In the genomic region with DNA sequence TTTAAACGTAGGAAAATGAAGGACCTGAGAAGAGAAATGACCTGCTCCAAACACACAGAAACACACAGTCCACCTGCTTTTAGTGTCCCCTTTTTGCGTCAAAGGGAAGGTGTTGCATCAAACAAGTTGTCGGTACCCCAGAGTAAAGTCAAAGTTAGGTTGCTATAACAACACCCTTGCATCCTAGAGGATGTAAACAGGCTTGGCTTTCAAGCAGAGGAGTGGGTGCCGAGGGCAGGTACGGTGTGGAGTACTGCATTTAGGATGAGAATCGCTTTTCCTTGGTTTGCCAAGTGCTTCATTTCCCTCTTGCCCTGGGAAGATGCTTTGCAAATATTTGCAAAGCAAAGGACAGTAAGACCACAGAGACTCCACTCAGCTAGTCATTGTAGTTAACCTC, we compare ENCODE assay signal across 11 mouse cellular contexts. TPM values are rescaled to one million over a fixed set of nuclear protein-coding genes. Genes with fewer than 3 reads are reported as not detected.
DNase-seq lines count a peak whose midpoint lies in the region; ATAC-seq and TF ChIP-seq lines count a peak whose summit lies in the region.
"Had no signal": no experiment of that assay in that cellular context is flagged by ENCODE, and none has a peak within 500 bp of the region (broad histone marks: within the 10 kb centered on the region; RNA-seq: fewer than 3 reads in every experiment).

No protein-coding gene starts in this region.

- H3K27ac ChIP-seq in heart, embryonic 12.5 days (ENCODE audit: poor library complexity, severe bottlenecking), result no peak overlapping the region
- peak overlapping the region; percentile 20; the same call in 1 of the 2 replicates for H3K27ac ChIP-seq in lung, postnatal 0 days (ENCODE audit: low read length)
- H3K27ac ChIP-seq in hindbrain, embryonic 12.5 days, result no peak overlapping the region
- H3K27ac ChIP-seq in neural tube, embryonic 13.5 days (replicated peaks), result no peak overlapping the region

- no peak for TF ChIP-seq EP300 in lung, postnatal 0 days (IDR thresholded peaks at IDR 0.05)

- no peaks in the 10 kb centered on the region for H3K9me3 ChIP-seq in heart, embryonic 12.5 days (replicated peaks)
- no peaks in the 10 kb centered on the region for H3K9me3 ChIP-seq in lung, postnatal 0 days (ENCODE audit: low read length)
- no peaks in the 10 kb centered on the region for H3K9me3 ChIP-seq in hindbrain, embryonic 12.5 days (replicated peaks)
- no peaks in the 10 kb centered on the region for H3K9me3 ChIP-seq in neural tube, embryonic 13.5 days

- H3K4me1 ChIP-seq in heart, embryonic 12.5 days (replicated peaks), result peaks cover 50% of the 10 kb centered on the region
- H3K4me1 ChIP-seq in lung, postnatal 0 days (ENCODE audit: insufficient read depth, low read depth, low read length), result peaks cover 29% of the 10 kb centered on the region
- peaks cover 36% of the 10 kb centered on the region for H3K4me1 ChIP-seq in hindbrain, embryonic 12.5 days
- peaks cover 70% of the 10 kb centered on the region for H3K4me1 ChIP-seq in neural tube, embryonic 13.5 days (replicated peaks)

- no peak for TF ChIP-seq CTCF in lung, postnatal 0 days (IDR thresholded peaks at IDR 0.05)

- no peak overlapping the region for H3K9ac ChIP-seq in heart, embryonic 12.5 days
- no peak overlapping the region for H3K9ac ChIP-seq in lung, postnatal 0 days (replicated peaks; ENCODE audit: low read depth)
- H3K9ac ChIP-seq in hindbrain, embryonic 12.5 days, result peak overlapping the region; percentile 41; the same call in 1 of the 2 replicates
- H3K9ac ChIP-seq in neural tube, embryonic 13.5 days, result peak overlapping the region; percentile 93; the same call in 1 of the 2 replicates

- no peaks in the 10 kb centered on the region for H3K36me3 ChIP-seq in heart, embryonic 12.5 days
- H3K36me3 ChIP-seq in lung, postnatal 0 days (ENCODE audit: insufficient read depth, low read length), result no peaks in the 10 kb centered on the region
- no peaks in the 10 kb centered on the region for H3K36me3 ChIP-seq in hindbrain, embryonic 12.5 days
- no peaks in the 10 kb centered on the region for H3K36me3 ChIP-seq in neural tube, embryonic 13.5 days

- peaks cover 8% of the 10 kb centered on the region; the same call in 1 of the 2 replicates for H3K27me3 ChIP-seq in heart, embryonic 12.5 days (replicated peaks)
- no peaks in the 10 kb centered on the region for H3K27me3 ChIP-seq in lung, postnatal 0 days (replicated peaks; ENCODE audit: insufficient read depth, low read length)
- H3K27me3 ChIP-seq in hindbrain, embryonic 12.5 days, result no peaks in the 10 kb centered on the region
- no peaks in the 10 kb centered on the region for H3K27me3 ChIP-seq in neural tube, embryonic 13.5 days
- H3K27me3 ChIP-seq: CH12.LX had no signal

- WGBS in heart, embryonic 12.5 days, result 50% methylated on average over 6 of the region's 6 CpGs
- 36% methylated on average over 6 of the region's 6 CpGs for WGBS in lung, postnatal 0 days
- WGBS in hindbrain, embryonic 12.5 days, result 33% methylated on average over 6 of the region's 6 CpGs
- 29% methylated on average over 6 of the region's 6 CpGs for WGBS in neural tube, embryonic 13.5 days

- no peak overlapping the region for H3K4me3 ChIP-seq in heart, embryonic 12.5 days
- no peak overlapping the region for H3K4me3 ChIP-seq in lung, postnatal 0 days (ENCODE audit: low read depth, low read length)
- peak overlapping the region; percentile 54; the same call in 1 of the 2 replicates for H3K4me3 ChIP-seq in hindbrain, embryonic 12.5 days
- H3K4me3 ChIP-seq in neural tube, embryonic 13.5 days, result peak overlapping the region; percentile 78

- peak overlapping the region; percentile 94 for H3K4me2 ChIP-seq in heart, embryonic 12.5 days
- H3K4me2 ChIP-seq in lung, postnatal 0 days (replicated peaks; ENCODE audit: low read depth, low read length), result peak overlapping the region; percentile 94
- peak overlapping the region; percentile 86 for H3K4me2 ChIP-seq in hindbrain, embryonic 12.5 days (replicated peaks)
- H3K4me2 ChIP-seq in neural tube, embryonic 13.5 days, result peak overlapping the region; percentile 90

- no peak for DNase-seq in heart, adult 18-20 months
- no peak for DNase-seq in lung, postnatal 0 days (ENCODE audit: low spot score)
- no peak for DNase-seq in lung, postnatal 36 days
- no peak for DNase-seq in layer of hippocampus, adult 18-20 months (ENCODE audit: low spot score in 2 of 2)
- DNase-seq in embryo, embryonic 11 days, result no peak
- DNase-seq: kidney, adult 11 months; right cerebral cortex, adult 18-20 months had no signal

- ATAC-seq in heart, embryonic 12.5 days (ENCODE audit: insufficient number of reproducible peaks, low FRiP score), result no peak
- ATAC-seq in lung, postnatal 0 days, result no peak
- no peak for ATAC-seq in hindbrain, embryonic 12.5 days (ENCODE audit: low FRiP score)
- no peak for ATAC-seq in neural tube, embryonic 13.5 days (ENCODE audit: low read depth)

RNA-seq across cellular contexts. Expression of a gene that starts 3.3 kb away (rescaled TPM):
- 18.9 and 21.9 TPM in 2 replicates for polyA plus RNA-seq in heart, embryonic 12.5 days (2016; fragmentation: Nextera tagmentation; extraction: Ambion mirVana)
- 1 to 10 TPM; 7.2 to 9.7 TPM for total RNA-seq in heart, adult 18-20 months (2021)
- polyA plus RNA-seq in lung, postnatal 0 days (2015; fragmentation: Nextera tagmentation; extraction: Ambion mirVana), result 42.2 and 46.4 TPM in 2 replicates
- polyA plus RNA-seq in hindbrain, embryonic 12.5 days (2016; fragmentation: Nextera tagmentation; extraction: Ambion mirVana), result 38.7 and 40.0 TPM in 2 replicates
- polyA plus RNA-seq in neural tube, embryonic 13.5 days (2015; fragmentation: Nextera tagmentation; extraction: Ambion mirVana), result 34.7 and 40.6 TPM in 2 replicates
- total RNA-seq in layer of hippocampus, adult 18-20 months (2021), result 10 to 100 TPM; 15.9 to 16.3 TPM

Comparison
In these comparisons a context has a peak if more than half of its experiments do, and no peak if none do; other contexts are left out.
1. H3K4me3 ChIP-seq: peak in hindbrain, embryonic 12.5 days (single experiment) and neural tube, embryonic 13.5 days (single experiment); none in heart, embryonic 12.5 days (single experiment) and lung, postnatal 0 days (single experiment).
2. H3K9ac ChIP-seq: peak in hindbrain, embryonic 12.5 days (single experiment) and neural tube, embryonic 13.5 days (single experiment); none in heart, embryonic 12.5 days (single experiment) and lung, postnatal 0 days (single experiment).
3. Peak in every context shown above with its lines, with median percentiles within 50 percentile points of each other: H3K4me2 ChIP-seq.